Mouse (Mus musculus) myocyte (in vitro differentiated cells): ENCODE measurements around the gene Zc3h18.

Source experiments
- CEBPB ChIP-seq: IDR thresholded peaks from 2 replicates; pipeline ENCODE4 v1.6.1; 2011; ENCODE audit warnings: mild to moderate bottlenecking, moderate library complexity; ENCODE audit not compliant: poor library complexity, insufficient read depth, severe bottlenecking
- E2F4 ChIP-seq: IDR thresholded peaks from one replicate; pipeline ENCODE4 v1.6.1; 2011; ENCODE audit warnings: mild to moderate bottlenecking, control low read depth, moderate library complexity; ENCODE audit not compliant: insufficient read depth
- MAX ChIP-seq: IDR thresholded peaks from one replicate; pipeline ENCODE4 v1.6.1; 2011; ENCODE audit warnings: low read depth, mild to moderate bottlenecking, control low read depth
- MYOD1 ChIP-seq, 3 experiments: IDR thresholded peaks; one replicate each; pipeline ENCODE4 v1.6.1; 2011; ENCODE audit warnings: control low read depth in 2 of 3, low read depth in 2 of 3, mild to moderate bottlenecking in 2 of 3, moderate library complexity in 1 of 3; ENCODE audit not compliant: insufficient read length in 2 of 3, control insufficient read depth in 1 of 3
- MYOG ChIP-seq, 3 experiments: IDR thresholded peaks; one replicate each; pipeline ENCODE4 v1.6.1; 2011; ENCODE audit warnings: control low read depth in 2 of 3, low read depth in 2 of 3, mild to moderate bottlenecking in 2 of 3; ENCODE audit not compliant: insufficient read length in 2 of 3, control insufficient read depth in 1 of 3, insufficient read depth in 1 of 3
- POLR2A ChIP-seq: IDR thresholded peaks from one replicate; pipeline ENCODE4 v1.6.1; 2011; ENCODE audit warnings: low read depth, mild to moderate bottlenecking, control low read depth, moderate library complexity; ENCODE audit not compliant: insufficient read length
- POLR2AphosphoS2 ChIP-seq: IDR thresholded peaks from one replicate; pipeline ENCODE4 v1.6.1; 2011; ENCODE audit warnings: low read depth, control low read depth; ENCODE audit not compliant: insufficient read length
- REST ChIP-seq: IDR thresholded peaks from one replicate; pipeline ENCODE4 v1.6.1; 2011; ENCODE audit warnings: mild to moderate bottlenecking, control low read depth, moderate library complexity; ENCODE audit not compliant: insufficient read depth, insufficient read length
- SRF ChIP-seq: IDR thresholded peaks from one replicate; pipeline ENCODE4 v1.6.1; 2011; ENCODE audit warnings: low read depth; ENCODE audit not compliant: control insufficient read depth, insufficient read length
- TCF12 ChIP-seq: IDR thresholded peaks from one replicate; pipeline ENCODE4 v1.6.1; 2011; ENCODE audit warnings: mild to moderate bottlenecking, control low read depth; ENCODE audit not compliant: poor library complexity, insufficient read depth, severe bottlenecking
- USF1 ChIP-seq: IDR thresholded peaks from one replicate; pipeline ENCODE4 v1.6.1; 2011; ENCODE audit warnings: low read depth, mild to moderate bottlenecking, control low read depth, moderate library complexity

DNA sequence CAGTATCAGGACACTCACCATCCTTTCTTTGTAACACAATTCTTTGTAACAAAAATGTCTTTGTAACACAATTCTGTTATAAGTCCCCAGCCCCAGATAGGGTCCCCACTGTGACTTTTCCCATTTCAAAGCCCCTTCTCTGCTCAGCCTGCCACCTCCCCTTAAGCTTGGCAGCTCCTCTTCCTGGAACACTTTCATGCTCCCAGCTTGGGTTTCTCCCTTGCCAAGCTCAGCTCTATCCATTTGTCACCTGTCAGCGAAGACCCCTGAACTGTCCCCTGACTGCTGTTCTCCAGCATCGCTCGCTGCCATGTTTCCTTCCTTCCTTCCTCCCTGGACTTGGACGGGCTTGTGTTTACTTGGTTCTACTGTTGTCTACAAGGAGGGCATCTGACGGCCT is 18.8 kb upstream of the Zc3h18 start:
- TF ChIP-seq TCF12 (no peak), POLR2A (no peak), POLR2AphosphoS2 (no peak), CEBPB (no peak), SRF (no peak), MYOD1 (IDR thresholded peaks at IDR 0.05; ENCODE audit: control insufficient read depth in 1 of 3, insufficient read length in 2 of 3, low read depth in 2 of 3) (no peak), USF1 (no peak), REST (no peak), E2F4 (no peak), MAX (no peak), MYOG (IDR thresholded peaks at IDR 0.05; ENCODE audit: control insufficient read depth in 1 of 3, insufficient read depth in 1 of 3, insufficient read length in 2 of 3, low read depth in 2 of 3) (no peak)
